Mouse (Mus musculus): Measurements from ENCODE around the gene 1700019N19Rik. TPM values are rescaled to one million over a fixed set of nuclear protein-coding genes. Genes with fewer than 3 reads are reported as not detected.

The 1700019N19Rik gene
- polyA plus RNA-seq, 1 experiment, result 0.35 TPM

GRCm38 (mm10) chr19:58833639-58834180 lies 39.4 kb upstream of the 1700019N19Rik start:
- 88% methylated on average over 13 of the region's 13 CpGs for WGBS
- H3K27ac ChIP-seq (ENCODE audit: control insufficient read depth, insufficient read depth, low read length), result no peak overlapping the region
- no peaks in the 10 kb centered on the region for H3K36me3 ChIP-seq (ENCODE audit: control insufficient read depth, insufficient read depth, low read length)
- no peak for DNase-seq
- H3K27me3 ChIP-seq (ENCODE audit: control insufficient read depth, insufficient read depth, low read length), result no peaks in the 10 kb centered on the region
- peaks cover 5% of the 10 kb centered on the region; the same call in 1 of the 2 replicates for H3K4me1 ChIP-seq (replicated peaks; ENCODE audit: control insufficient read depth, insufficient read depth, low read length)
- H3K4me3 ChIP-seq (ENCODE audit: control insufficient read depth, insufficient read depth, low read length), result no peak overlapping the region
- TF ChIP-seq POLR2A (IDR thresholded peaks at IDR 0.05; ENCODE audit: control insufficient read depth, extremely low read depth, insufficient read depth, low read length, poor library complexity) (no peak), CTCF (IDR thresholded peaks at IDR 0.05; ENCODE audit: borderline replicate concordance, control insufficient read depth, extremely low read depth, insufficient read depth, low read length, poor library complexity) (no peak)

- H3K27me3 ChIP-seq (ENCODE audit: control insufficient read depth, insufficient read depth, low read length), result no peaks in the 10 kb centered on the region
- 28% methylated on average over 2 of the region's 2 CpGs for WGBS
- no peak overlapping the region for H3K27ac ChIP-seq (ENCODE audit: control insufficient read depth, insufficient read depth, low read length)
- H3K4me3 ChIP-seq (ENCODE audit: control insufficient read depth, insufficient read depth, low read length), result no peak overlapping the region
- TF ChIP-seq CTCF (IDR thresholded peaks at IDR 0.05; ENCODE audit: borderline replicate concordance, control insufficient read depth, extremely low read depth, insufficient read depth, low read length, poor library complexity), result no peak
- no peak for TF ChIP-seq POLR2A (IDR thresholded peaks at IDR 0.05; ENCODE audit: control insufficient read depth, extremely low read depth, insufficient read depth, low read length, poor library complexity)
- peaks cover 5% of the 10 kb centered on the region; the same call in 1 of the 2 replicates for H3K4me1 ChIP-seq (replicated peaks; ENCODE audit: control insufficient read depth, insufficient read depth, low read length)
- no peak for DNase-seq
- H3K36me3 ChIP-seq (ENCODE audit: control insufficient read depth, insufficient read depth, low read length), result no peaks in the 10 kb centered on the region
Measured at GRCm38 (mm10) chr19:58832988-58833387, 38.7 kb upstream of the 1700019N19Rik start.

- no peak for DNase-seq
- Histone ChIP-seq H3K4me1 (replicated peaks; ENCODE audit: control insufficient read depth, insufficient read depth, low read length) (peaks cover 3% of the 10 kb centered on the region; the same call in 1 of the 2 replicates), H3K27ac (ENCODE audit: control insufficient read depth, insufficient read depth, low read length) (no peak overlapping the region), H3K36me3 (ENCODE audit: control insufficient read depth, insufficient read depth, low read length) (no peaks in the 10 kb centered on the region), H3K27me3 (ENCODE audit: control insufficient read depth, insufficient read depth, low read length) (no peaks in the 10 kb centered on the region), H3K4me3 (ENCODE audit: control insufficient read depth, insufficient read depth, low read length) (no peak overlapping the region)
- WGBS, result 96% methylated on average over 9 of the region's 9 CpGs
- TF ChIP-seq POLR2A (IDR thresholded peaks at IDR 0.05; ENCODE audit: control insufficient read depth, extremely low read depth, insufficient read depth, low read length, poor library complexity), result no peak
- no peak for TF ChIP-seq CTCF (IDR thresholded peaks at IDR 0.05; ENCODE audit: borderline replicate concordance, control insufficient read depth, extremely low read depth, insufficient read depth, low read length, poor library complexity)
Measured at GRCm38 (mm10) chr19:58831280-58831922, 37.1 kb upstream of the 1700019N19Rik start.

- Histone ChIP-seq H3K4me1 (replicated peaks; ENCODE audit: control insufficient read depth, insufficient read depth, low read length) (no peaks in the 10 kb centered on the region), H3K36me3 (ENCODE audit: control insufficient read depth, insufficient read depth, low read length) (no peaks in the 10 kb centered on the region), H3K4me3 (ENCODE audit: control insufficient read depth, insufficient read depth, low read length) (no peak overlapping the region), H3K27ac (ENCODE audit: control insufficient read depth, insufficient read depth, low read length) (no peak overlapping the region), H3K27me3 (ENCODE audit: control insufficient read depth, insufficient read depth, low read length) (no peaks in the 10 kb centered on the region)
- no peak for DNase-seq
- 92% methylated on average over 7 of the region's 7 CpGs for WGBS
- no peak for TF ChIP-seq POLR2A (IDR thresholded peaks at IDR 0.05; ENCODE audit: control insufficient read depth, extremely low read depth, insufficient read depth, low read length, poor library complexity)
- no peak for TF ChIP-seq CTCF (IDR thresholded peaks at IDR 0.05; ENCODE audit: borderline replicate concordance, control insufficient read depth, extremely low read depth, insufficient read depth, low read length, poor library complexity)
Measured at GRCm38 (mm10) chr19:58830182-58830581, 35.9 kb upstream of the 1700019N19Rik start.

GRCm38 (mm10) chr19:58829575-58829974 lies 35.3 kb upstream of the 1700019N19Rik start:
- TF ChIP-seq CTCF (IDR thresholded peaks at IDR 0.05; ENCODE audit: borderline replicate concordance, control insufficient read depth, extremely low read depth, insufficient read depth, low read length, poor library complexity), result no peak
- TF ChIP-seq POLR2A (IDR thresholded peaks at IDR 0.05; ENCODE audit: control insufficient read depth, extremely low read depth, insufficient read depth, low read length, poor library complexity), result no peak
- H3K4me1 ChIP-seq (replicated peaks; ENCODE audit: control insufficient read depth, insufficient read depth, low read length), result no peaks in the 10 kb centered on the region
- no peak for DNase-seq
- H3K4me3 ChIP-seq (ENCODE audit: control insufficient read depth, insufficient read depth, low read length), result no peak overlapping the region
- no peaks in the 10 kb centered on the region for H3K36me3 ChIP-seq (ENCODE audit: control insufficient read depth, insufficient read depth, low read length)
- H3K27me3 ChIP-seq (ENCODE audit: control insufficient read depth, insufficient read depth, low read length), result no peaks in the 10 kb centered on the region
- H3K27ac ChIP-seq (ENCODE audit: control insufficient read depth, insufficient read depth, low read length), result no peak overlapping the region
- 96% methylated on average over 5 of the region's 5 CpGs for WGBS

- 72% methylated on average over 7 of the region's 7 CpGs for WGBS
- Histone ChIP-seq H3K27ac (ENCODE audit: control insufficient read depth, insufficient read depth, low read length) (no peak overlapping the region), H3K36me3 (ENCODE audit: control insufficient read depth, insufficient read depth, low read length) (no peaks in the 10 kb centered on the region), H3K4me3 (ENCODE audit: control insufficient read depth, insufficient read depth, low read length) (no peak overlapping the region), H3K27me3 (ENCODE audit: control insufficient read depth, insufficient read depth, low read length) (no peaks in the 10 kb centered on the region), H3K4me1 (replicated peaks; ENCODE audit: control insufficient read depth, insufficient read depth, low read length) (no peaks in the 10 kb centered on the region)
- no peak for DNase-seq
- TF ChIP-seq POLR2A (IDR thresholded peaks at IDR 0.05; ENCODE audit: control insufficient read depth, extremely low read depth, insufficient read depth, low read length, poor library complexity) (no peak), CTCF (IDR thresholded peaks at IDR 0.05; ENCODE audit: borderline replicate concordance, control insufficient read depth, extremely low read depth, insufficient read depth, low read length, poor library complexity) (no peak)
Measured at GRCm38 (mm10) chr19:58827656-58828055, 33.4 kb upstream of the 1700019N19Rik start.

Measured in thymus, adult 2 months (tissue).